Mouse (Mus musculus) spleen, adult 2 months (tissue): ENCODE measurements at regions not wholly inside any gene's neighbourhood (a gene's known extent, or its start where the extent isn't known, plus 50 kb on each side); places are given as distances from the start of the nearest gene placed in this dataset.

ENCODE experiments used
- DNase-seq, 2 experiments: peaks; one replicate each; pipeline versions ENCODE4 v3.0.0 to v3.0.0-alpha.2; 2012 to 2021; ENCODE audit warnings: low spot score in 2 of 2, low read depth in 1 of 2
- H3K27ac ChIP-seq: fragments of 200-500 bp; 2 replicates; pipeline ENCODE4 v1.5.1; 2012; ENCODE audit warnings: low read length, inconsistent platforms; ENCODE audit not compliant: insufficient read depth
- H3K27me3 ChIP-seq: fragments of 200-500 bp; 2 replicates; pipeline ENCODE4 v1.6.1; 2012; ENCODE audit warnings: mild to moderate bottlenecking, moderate library complexity, low read length, inconsistent platforms; ENCODE audit not compliant: control insufficient read depth, insufficient read depth
- H3K36me3 ChIP-seq: fragments of 200-500 bp; 2 replicates; pipeline ENCODE4 v1.6.1; 2012; ENCODE audit warnings: mild to moderate bottlenecking, low read length, inconsistent platforms; ENCODE audit not compliant: control insufficient read depth, insufficient read depth
- H3K4me1 ChIP-seq: fragments of 200-500 bp; 2 replicates; pipeline ENCODE4 v1.6.1; 2011; ENCODE audit warnings: inconsistent platforms; ENCODE audit not compliant: control insufficient read depth, insufficient read depth, insufficient read length
- H3K4me3 ChIP-seq: fragments of 200-500 bp; 2 replicates; pipeline ENCODE4 v1.5.1; 2011; ENCODE audit warnings: mild to moderate bottlenecking, inconsistent platforms; ENCODE audit not compliant: insufficient read depth, insufficient read length; ENCODE audit errors: extremely low read depth
- CTCF ChIP-seq: fragments of 200-500 bp; IDR thresholded peaks from 2 replicates; pipeline ENCODE4 v1.5.1; 2011; ENCODE audit warnings: mild to moderate bottlenecking, inconsistent platforms; ENCODE audit not compliant: insufficient read depth, insufficient read length, insufficient replicate concordance; ENCODE audit errors: extremely low read depth
- POLR2A ChIP-seq: fragments of 200-500 bp; IDR thresholded peaks from 2 replicates; pipeline ENCODE4 v1.6.1; 2011; ENCODE audit warnings: low read depth, low read length, inconsistent platforms
- WGBS: fragments of 180-500 bp; shearing (Covaris S2); methylation state at CpG from one replicate; pipeline ENCODE4 v1.1.7; 2018; 5-methylcytosine and 5-hydroxymethylcytosine counted together

DNA sequence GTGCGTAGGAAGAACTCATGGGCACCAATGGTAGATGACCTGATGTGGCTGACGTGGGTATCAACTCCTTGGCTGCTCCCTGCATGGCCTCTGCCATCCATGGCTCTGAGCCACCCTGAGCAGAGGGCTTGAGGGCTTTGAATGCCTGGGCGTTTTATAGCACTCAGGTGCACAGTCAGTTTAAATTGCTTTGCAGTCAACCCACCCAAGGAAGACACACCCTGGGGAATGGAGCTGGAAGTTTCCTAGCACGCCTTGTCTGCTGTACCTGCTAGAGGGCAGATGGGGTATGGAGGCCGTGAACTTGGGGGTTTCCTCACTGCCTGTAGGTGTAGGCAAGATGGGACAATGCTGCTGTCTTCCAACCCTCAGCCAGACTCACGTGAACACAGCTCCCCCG, 129.8 kb upstream of the Hdac4 start:
- Histone ChIP-seq H3K36me3 (no peaks in the 10 kb centered on the region), H3K27me3 (no peaks in the 10 kb centered on the region), H3K27ac (no peak overlapping the region), H3K4me1 (no peaks in the 10 kb centered on the region), H3K4me3 (no peak overlapping the region)
- no peak for DNase-seq
- no peak for TF ChIP-seq CTCF
- TF ChIP-seq POLR2A, result no peak
- WGBS, result 89% methylated on average over 7 of the region's 7 CpGs

GRCm38 (mm10) chr1:92324091-92324950, 128.8 kb upstream of the Hdac4 start:
- Histone ChIP-seq H3K27me3 (no peaks in the 10 kb centered on the region), H3K4me3 (no peak overlapping the region), H3K27ac (no peak overlapping the region), H3K36me3 (no peaks in the 10 kb centered on the region), H3K4me1 (no peaks in the 10 kb centered on the region)
- no peak for TF ChIP-seq CTCF
- TF ChIP-seq POLR2A, result no peak
- WGBS, result 86% methylated on average over 14 of the region's 14 CpGs
- no peak for DNase-seq

DNA sequence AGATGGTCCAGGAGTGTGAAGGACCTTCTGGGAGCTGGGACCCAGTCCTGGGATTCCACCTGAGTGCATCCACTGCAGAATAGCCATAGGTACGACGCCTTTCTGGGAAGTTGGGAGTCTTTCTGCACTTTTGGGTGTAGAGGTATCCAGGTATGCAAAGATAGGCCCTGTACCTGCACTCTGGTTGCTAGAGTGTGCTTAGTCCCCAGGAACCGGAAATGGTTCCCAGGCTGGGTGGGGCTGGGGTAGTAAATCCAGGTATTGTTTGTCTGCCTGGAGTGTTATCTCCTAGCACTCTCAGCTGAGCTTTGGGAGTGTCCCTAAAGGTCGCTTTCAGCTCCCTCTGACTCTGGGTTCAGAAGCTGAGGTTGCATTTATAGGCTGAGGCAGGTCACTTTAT, 121.6 kb upstream of the Hdac4 start:
- TF ChIP-seq CTCF (no peak), POLR2A (no peak)
- H3K27ac ChIP-seq, result no peak overlapping the region
- no peak for DNase-seq
- no peaks in the 10 kb centered on the region for H3K27me3 ChIP-seq
- H3K36me3 ChIP-seq, result no peaks in the 10 kb centered on the region
- no peaks in the 10 kb centered on the region for H3K4me1 ChIP-seq
- 84% methylated on average over 4 of the region's 4 CpGs for WGBS
- no peak overlapping the region for H3K4me3 ChIP-seq

DNA sequence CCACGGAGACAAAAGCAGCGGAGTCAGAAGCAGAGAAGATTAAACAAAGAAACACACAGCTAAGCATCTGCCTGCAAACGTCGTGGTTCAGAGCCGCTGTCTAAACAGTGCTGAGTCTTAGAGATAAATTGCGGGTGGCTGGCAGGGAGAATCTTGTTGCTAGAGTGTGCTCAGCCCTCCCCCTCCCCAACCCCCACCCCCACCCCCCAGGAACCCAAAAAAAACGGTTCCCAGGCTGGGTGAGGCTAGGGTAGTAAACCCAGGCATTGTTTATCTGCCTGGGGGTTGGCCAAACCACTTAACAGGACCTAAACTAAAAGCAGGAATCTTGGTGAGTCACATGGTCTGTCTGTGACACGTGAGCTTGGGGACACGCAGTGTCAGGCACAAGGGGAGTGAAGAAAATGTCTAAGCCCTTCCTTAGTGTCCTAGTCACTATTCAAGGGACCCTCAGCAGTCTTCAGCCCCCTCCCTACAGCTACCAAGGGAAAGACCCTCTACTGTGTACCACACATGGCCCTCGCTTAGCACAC, 120.8 kb upstream of the Hdac4 start:
- H3K27me3 ChIP-seq, result no peaks in the 10 kb centered on the region
- H3K4me3 ChIP-seq, result no peak overlapping the region
- H3K4me1 ChIP-seq, result no peaks in the 10 kb centered on the region
- no peak overlapping the region for H3K27ac ChIP-seq
- WGBS, result 48% methylated on average over 10 of the region's 10 CpGs
- H3K36me3 ChIP-seq, result no peaks in the 10 kb centered on the region
- no peak for DNase-seq
- TF ChIP-seq POLR2A, result no peak

GRCm38 (mm10) chr1:92313001-92313597, 117.6 kb upstream of the Hdac4 start:
- Histone ChIP-seq H3K4me3 (no peak overlapping the region), H3K36me3 (no peaks in the 10 kb centered on the region), H3K27ac (no peak overlapping the region), H3K27me3 (no peaks in the 10 kb centered on the region), H3K4me1 (no peaks in the 10 kb centered on the region)
- no peak for DNase-seq
- TF ChIP-seq CTCF (no peak), POLR2A (no peak)
- WGBS, result 93% methylated on average over 16 of the region's 16 CpGs

- Histone ChIP-seq H3K27me3 (no peaks in the 10 kb centered on the region), H3K36me3 (no peaks in the 10 kb centered on the region), H3K4me3 (no peak overlapping the region), H3K4me1 (no peaks in the 10 kb centered on the region), H3K27ac (no peak overlapping the region)
- WGBS, result 86% methylated on average over 2 of the region's 2 CpGs
- no peak for TF ChIP-seq POLR2A
- no peak for TF ChIP-seq CTCF
- no peak for DNase-seq
Observed at GRCm38 (mm10) chr1:92309883-92310282, 114.4 kb upstream of the Hdac4 start.

- H3K27ac ChIP-seq, result no peak overlapping the region
- no peaks in the 10 kb centered on the region for H3K27me3 ChIP-seq
- H3K4me1 ChIP-seq, result no peaks in the 10 kb centered on the region
- no peak overlapping the region for H3K4me3 ChIP-seq
- no peak for DNase-seq
- WGBS, result 86% methylated on average over 6 of the region's 6 CpGs
- TF ChIP-seq CTCF (no peak), POLR2A (no peak)
- H3K36me3 ChIP-seq, result no peaks in the 10 kb centered on the region
Observed at GRCm38 (mm10) chr1:92309381-92309780, 113.9 kb upstream of the Hdac4 start.
